Mouse (Mus musculus) stomach, embryonic 15.5 days (tissue): ENCODE measurements around the gene Ints1. TPM values are rescaled to one million over a fixed set of nuclear protein-coding genes. Genes with fewer than 3 reads are reported as not detected.
A peak's percentile ranks its signal among the peaks of the same experiment; 100 is the strongest.

Source experiments
- ATAC-seq: fragments of 200-750 bp; cut with Nextera tagmentation; 2 replicates; pipeline ENCODE4 v1.8.0; 2017; ENCODE audit warnings: low read depth, moderate number of reproducible peaks, moderate TSS enrichment; ENCODE audit not compliant: insufficient read depth, low FRiP score
- H3K27ac ChIP-seq: fragments of 300-500 bp; sonication (generic); 2 replicates; pipeline ENCODE4 v1.5.1; 2015; ENCODE audit warnings: mild to moderate bottlenecking, inconsistent platforms
- H3K27me3 ChIP-seq: fragments of 300-500 bp; sonication (generic); replicated peaks from 2 replicates; pipeline ENCODE4 v1.6.1; 2015; ENCODE audit warnings: inconsistent platforms
- H3K36me3 ChIP-seq: fragments of 300-500 bp; sonication (generic); 2 replicates; pipeline ENCODE4 v1.6.1; 2015; ENCODE audit warnings: inconsistent platforms
- H3K4me1 ChIP-seq: fragments of 300-500 bp; sonication (generic); 2 replicates; pipeline ENCODE4 v1.6.1; 2015; ENCODE audit warnings: inconsistent platforms
- H3K4me2 ChIP-seq: fragments of 300-500 bp; sonication (generic); 2 replicates; pipeline ENCODE4 v1.6.1; 2015; ENCODE audit warnings: mild to moderate bottlenecking, inconsistent platforms
- H3K4me3 ChIP-seq: fragments of 300-500 bp; sonication (generic); replicated peaks from 2 replicates; pipeline ENCODE4 v1.5.1; 2015; ENCODE audit warnings: inconsistent platforms
- H3K9ac ChIP-seq: fragments of 300-500 bp; sonication (generic); 2 replicates; pipeline ENCODE4 v1.6.1; 2015; ENCODE audit warnings: inconsistent platforms
- H3K9me3 ChIP-seq: fragments of 300-500 bp; sonication (generic); 2 replicates; pipeline ENCODE4 v1.6.1; 2016; ENCODE audit warnings: inconsistent platforms
- WGBS: fragments of 180-500 bp; shearing (Covaris S2); methylation state at CpG from one replicate; pipeline ENCODE4 v1.1.7; 2015; 5-methylcytosine and 5-hydroxymethylcytosine counted together
- polyA plus RNA-seq: library from polyadenylated mRNA; unstranded; fragments of >200 nt; fragmentation: Nextera tagmentation; extraction: Ambion mirVana; gene quantifications from 2 replicates; pipeline ENCODE4 v1.2.1, GENCODE M21; 2015

The Ints1 gene
- polyA plus RNA-seq, 1 experiment from 2014 or later, result 19.2 TPM

DNA sequence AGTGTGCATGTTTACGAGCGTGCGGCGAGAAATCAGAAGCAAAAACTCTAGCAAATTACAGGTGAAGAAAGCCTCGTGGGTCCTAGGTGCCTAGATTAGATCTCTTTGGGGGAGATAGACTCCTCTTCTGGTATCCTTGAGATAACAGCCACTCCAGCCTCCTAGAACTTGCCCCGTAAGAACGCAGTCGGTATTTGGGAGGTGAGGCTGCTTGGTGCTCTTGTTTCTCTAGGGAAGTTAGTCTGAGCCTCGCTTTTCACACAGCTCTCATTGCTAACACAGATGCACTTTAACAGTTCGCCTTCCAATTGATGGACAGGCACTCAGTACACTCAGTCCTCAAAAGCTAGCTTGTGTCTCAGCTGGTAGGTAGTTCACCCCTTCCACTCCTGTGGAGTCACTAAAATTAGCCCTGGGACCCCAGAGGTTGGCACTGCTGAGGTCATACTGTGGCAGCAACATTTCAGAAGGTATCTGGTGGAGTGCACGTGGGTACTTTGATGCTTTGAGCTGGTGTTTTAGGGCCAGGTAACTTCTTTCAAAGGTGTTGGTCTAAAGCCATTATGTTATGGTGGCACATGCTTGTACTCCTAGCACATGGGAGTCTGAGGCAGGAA is 16.8 kb upstream of the Ints1 start:
- Histone ChIP-seq H3K4me3 (peak overlapping the region; percentile 82), H3K4me2 (peak overlapping the region; percentile 97), H3K4me1 (peaks cover 51% of the 10 kb centered on the region), H3K27me3 (no peaks in the 10 kb centered on the region), H3K9me3 (no peaks in the 10 kb centered on the region), H3K9ac (peak overlapping the region; percentile 70), H3K36me3 (no peaks in the 10 kb centered on the region), H3K27ac (peak overlapping the region; percentile 87)
- 13% methylated on average over 11 of the region's 11 CpGs for WGBS
- no peak for ATAC-seq

DNA sequence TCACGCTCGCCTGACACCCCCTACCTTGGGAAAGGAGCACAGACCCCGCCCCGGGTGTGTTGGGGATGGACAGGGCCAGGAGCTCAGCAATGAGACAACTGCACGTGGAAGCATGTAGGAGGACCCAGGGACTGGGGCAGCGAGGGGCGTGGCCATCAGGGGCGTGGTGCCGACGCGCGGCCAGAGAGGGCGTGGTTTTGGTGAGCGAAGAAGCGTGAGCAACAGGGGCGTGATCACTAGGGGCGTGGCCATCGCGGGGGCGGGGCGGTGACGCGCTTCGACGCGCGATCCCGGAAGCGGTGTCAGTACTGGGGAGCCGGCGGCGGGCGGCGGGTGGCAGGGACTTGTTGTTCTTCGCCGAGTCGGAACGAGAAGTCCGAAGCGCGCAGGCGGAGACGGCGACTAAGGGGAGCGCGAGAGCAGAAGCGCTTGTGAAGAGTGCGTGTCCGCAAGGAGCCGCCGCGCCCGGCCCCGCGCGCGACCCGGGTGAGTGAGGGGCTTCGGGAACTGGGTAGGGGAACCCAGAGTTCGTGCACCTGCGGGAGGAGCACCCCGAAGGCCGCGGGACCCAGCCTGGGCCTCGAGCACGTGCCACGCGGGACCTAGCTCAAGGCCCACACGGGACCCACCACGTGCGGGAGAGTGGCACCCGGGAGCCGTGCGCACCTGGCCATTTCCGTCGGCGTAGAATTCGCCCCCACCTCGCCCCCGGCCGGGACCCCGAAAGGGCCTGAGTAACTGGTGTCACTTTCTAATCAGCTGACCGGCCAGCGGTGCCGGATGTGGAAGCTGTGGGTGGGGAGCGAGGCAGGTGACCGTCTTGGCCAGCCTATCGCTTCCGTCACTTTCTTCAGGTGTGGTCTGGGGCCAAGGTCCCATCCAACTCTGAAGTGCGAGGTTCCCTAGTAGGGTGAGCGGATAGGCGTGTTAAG is 16.0 kb upstream of the Ints1 start, which contains the start of gene Mafk:
TSS of gene Mafk (plus strand) at position 287 of the 932 bp plus-strand sequence.
- peak within 1 kb of the TSS; percentile 82 for H3K4me3 ChIP-seq
- H3K36me3 ChIP-seq, result no peaks in the 10 kb centered on the region
- under 1% methylated on average over 92 of the region's 92 CpGs for WGBS
- H3K4me2 ChIP-seq, result peak within 1 kb of the TSS; percentile 97
- H3K27ac ChIP-seq, result peak within 1 kb of the TSS; percentile 87
- no peaks in the 10 kb centered on the region for H3K9me3 ChIP-seq
- peaks cover 44% of the 10 kb centered on the region for H3K4me1 ChIP-seq
- peak within 1 kb of the TSS; percentile 70 for H3K9ac ChIP-seq
- no peaks in the 10 kb centered on the region for H3K27me3 ChIP-seq
- ATAC-seq, result peak; percentile 87

DNA sequence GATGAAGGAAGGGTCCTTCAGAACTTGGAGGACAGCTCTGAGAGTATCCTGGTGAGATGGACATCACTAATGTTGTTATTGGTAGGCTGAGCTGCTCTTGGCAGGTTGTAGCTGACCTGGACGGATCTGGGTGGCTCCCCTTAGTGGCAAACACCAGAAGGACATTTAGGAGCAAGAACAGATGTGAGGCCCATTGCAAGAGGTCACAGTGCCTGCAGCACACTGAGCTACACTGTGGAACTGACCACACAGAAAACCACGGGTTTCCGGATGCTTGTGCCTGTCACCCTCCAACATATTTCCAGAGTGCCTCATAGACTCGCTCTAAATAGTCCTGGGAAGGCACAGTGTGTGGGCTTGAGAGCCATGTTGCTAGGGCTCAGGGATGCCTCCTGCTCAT is 14.0 kb upstream of the Ints1 start:
- H3K27ac ChIP-seq, result no peak overlapping the region
- no peaks in the 10 kb centered on the region for H3K27me3 ChIP-seq
- no peak overlapping the region for H3K9ac ChIP-seq
- no peak for ATAC-seq
- no peaks in the 10 kb centered on the region for H3K36me3 ChIP-seq
- H3K4me3 ChIP-seq, result no peak overlapping the region
- no peaks in the 10 kb centered on the region for H3K9me3 ChIP-seq
- 56% methylated on average over 4 of the region's 4 CpGs for WGBS
- peaks cover 26% of the 10 kb centered on the region for H3K4me1 ChIP-seq
- H3K4me2 ChIP-seq, result no peak overlapping the region

DNA sequence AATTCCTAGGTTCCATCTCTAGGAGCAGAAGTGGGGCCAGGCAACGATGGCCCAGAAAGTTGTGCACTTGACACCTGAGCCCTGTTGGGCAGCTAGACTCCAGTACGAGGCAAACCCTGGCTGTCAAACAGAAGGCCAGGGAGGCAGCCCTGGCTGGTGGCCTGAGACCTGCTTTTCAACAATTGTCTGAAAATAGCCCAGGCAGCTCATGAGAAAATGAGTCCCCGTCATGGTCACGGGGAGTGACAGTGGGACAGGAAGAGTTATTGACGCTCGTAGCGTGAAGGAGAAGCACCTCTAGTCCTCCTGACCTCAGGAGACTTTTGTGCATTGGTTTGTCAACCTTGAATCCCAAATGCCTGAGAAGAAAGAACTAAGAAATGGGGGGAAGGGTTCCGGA is 5.9 kb upstream of the Ints1 start:
- Histone ChIP-seq H3K4me3 (no peak overlapping the region), H3K4me1 (no peaks in the 10 kb centered on the region), H3K4me2 (no peak overlapping the region), H3K27ac (no peak overlapping the region), H3K9me3 (no peaks in the 10 kb centered on the region), H3K36me3 (no peaks in the 10 kb centered on the region), H3K27me3 (no peaks in the 10 kb centered on the region), H3K9ac (no peak overlapping the region)
- ATAC-seq, result no peak
- WGBS, result 79% methylated on average over 8 of the region's 8 CpGs

DNA sequence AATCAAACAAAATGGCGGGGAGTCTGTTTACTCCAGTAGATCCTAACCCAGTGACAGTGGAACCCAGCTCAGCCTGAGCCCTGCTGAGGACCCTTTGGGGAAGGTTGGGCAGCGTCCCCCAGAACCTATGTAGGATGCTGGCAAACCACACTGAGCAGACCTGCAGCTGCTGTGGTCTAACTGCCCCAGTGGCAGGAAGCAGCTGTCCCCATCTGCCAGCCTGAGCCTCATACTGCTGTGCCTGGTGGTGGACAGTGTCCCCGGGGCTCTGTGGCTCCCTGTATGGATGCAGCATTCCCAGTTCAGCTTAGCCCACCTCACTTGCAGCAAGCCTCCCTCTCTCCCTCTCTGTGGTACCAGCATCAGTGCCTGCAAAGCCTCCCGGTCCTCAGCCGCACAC is 1.5 kb upstream of the Ints1 start:
- ATAC-seq, result no peak
- Histone ChIP-seq H3K4me1 (peaks cover 12% of the 10 kb centered on the region), H3K9ac (no peak overlapping the region), H3K27ac (no peak overlapping the region), H3K36me3 (peaks cover 12% of the 10 kb centered on the region), H3K4me3 (no peak overlapping the region), H3K4me2 (no peak overlapping the region), H3K9me3 (no peaks in the 10 kb centered on the region), H3K27me3 (no peaks in the 10 kb centered on the region)
- WGBS, result 81% methylated on average over 5 of the region's 5 CpGs

DNA sequence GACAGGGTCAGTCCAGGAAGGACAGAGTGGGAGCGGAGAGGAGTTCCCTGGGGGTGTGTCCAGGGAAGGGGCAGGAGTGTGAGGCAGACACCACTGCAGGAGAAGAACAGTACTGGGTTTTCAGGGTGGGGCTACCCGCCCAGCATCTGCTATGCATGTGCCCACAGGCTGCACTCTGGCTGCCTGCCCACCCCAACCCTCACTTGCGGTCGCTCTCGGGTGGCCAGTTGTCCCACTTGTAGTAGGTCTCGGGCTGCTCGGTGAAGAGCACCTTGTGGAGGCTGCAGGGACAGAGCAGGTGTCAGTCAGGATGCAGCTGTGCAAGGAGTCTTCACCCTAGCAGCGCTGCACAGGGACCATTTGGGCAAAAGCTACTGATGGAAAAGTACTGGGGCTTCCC is 7.3 kb downstream of the Ints1 start:
- H3K4me3 ChIP-seq, result no peak overlapping the region
- ATAC-seq, result no peak
- 87% methylated on average over 8 of the region's 8 CpGs for WGBS
- H3K27me3 ChIP-seq, result no peaks in the 10 kb centered on the region
- peaks cover 75% of the 10 kb centered on the region for H3K36me3 ChIP-seq
- H3K9ac ChIP-seq, result no peak overlapping the region
- no peak overlapping the region for H3K27ac ChIP-seq
- no peaks in the 10 kb centered on the region for H3K4me1 ChIP-seq
- H3K9me3 ChIP-seq, result no peaks in the 10 kb centered on the region
- no peak overlapping the region for H3K4me2 ChIP-seq

DNA sequence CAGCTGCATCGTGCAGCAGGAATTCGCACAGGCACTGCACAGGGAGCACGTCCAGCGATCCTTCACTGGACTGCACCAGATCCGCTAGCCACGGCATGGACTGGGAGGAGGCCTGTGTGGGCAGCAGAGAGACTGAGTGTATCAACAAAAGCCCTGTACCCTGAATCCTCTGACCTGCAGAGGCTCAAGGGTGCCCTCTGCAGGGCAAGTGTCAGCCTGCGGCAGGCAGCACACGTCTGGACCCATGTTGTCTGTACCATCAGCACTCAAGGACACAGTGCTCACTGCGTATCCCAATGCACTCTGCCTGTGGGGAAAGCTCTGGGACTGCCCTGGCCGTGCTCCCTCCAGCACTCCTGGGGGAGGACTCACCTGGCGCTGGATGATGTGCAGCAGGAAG is 11.2 kb downstream of the Ints1 start:
- Histone ChIP-seq H3K36me3 (peaks cover 72% of the 10 kb centered on the region), H3K4me1 (no peaks in the 10 kb centered on the region), H3K4me3 (no peak overlapping the region), H3K27me3 (no peaks in the 10 kb centered on the region), H3K4me2 (no peak overlapping the region), H3K9ac (no peak overlapping the region), H3K27ac (no peak overlapping the region), H3K9me3 (no peaks in the 10 kb centered on the region)
- no peak for ATAC-seq
- WGBS, result 75% methylated on average over 11 of the region's 11 CpGs

DNA sequence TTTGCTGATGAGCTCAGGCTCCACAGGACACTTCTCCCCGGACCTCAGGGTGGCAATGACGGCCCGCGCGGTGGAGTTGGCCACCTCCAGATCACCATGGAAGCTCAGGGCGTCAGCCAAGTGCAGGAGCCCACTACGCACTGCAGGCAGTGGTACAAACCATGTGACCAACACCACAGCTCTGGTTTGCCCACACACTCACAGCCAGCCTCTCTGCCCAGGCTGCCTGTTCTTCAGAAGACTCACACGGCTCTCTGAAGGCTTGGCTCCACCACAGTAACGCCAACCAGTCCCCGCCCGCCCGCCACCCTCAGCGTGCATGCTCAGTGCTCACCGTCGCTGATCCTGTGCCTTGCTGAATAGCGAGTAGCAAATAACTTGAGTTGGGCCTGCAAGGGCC is 17.4 kb downstream of the Ints1 start:
- Histone ChIP-seq H3K9me3 (no peaks in the 10 kb centered on the region), H3K9ac (no peak overlapping the region), H3K4me3 (no peak overlapping the region), H3K4me2 (no peak overlapping the region), H3K36me3 (peaks cover 73% of the 10 kb centered on the region), H3K27me3 (no peaks in the 10 kb centered on the region), H3K4me1 (no peaks in the 10 kb centered on the region), H3K27ac (no peak overlapping the region)
- 82% methylated on average over 16 of the region's 16 CpGs for WGBS
- no peak for ATAC-seq

DNA sequence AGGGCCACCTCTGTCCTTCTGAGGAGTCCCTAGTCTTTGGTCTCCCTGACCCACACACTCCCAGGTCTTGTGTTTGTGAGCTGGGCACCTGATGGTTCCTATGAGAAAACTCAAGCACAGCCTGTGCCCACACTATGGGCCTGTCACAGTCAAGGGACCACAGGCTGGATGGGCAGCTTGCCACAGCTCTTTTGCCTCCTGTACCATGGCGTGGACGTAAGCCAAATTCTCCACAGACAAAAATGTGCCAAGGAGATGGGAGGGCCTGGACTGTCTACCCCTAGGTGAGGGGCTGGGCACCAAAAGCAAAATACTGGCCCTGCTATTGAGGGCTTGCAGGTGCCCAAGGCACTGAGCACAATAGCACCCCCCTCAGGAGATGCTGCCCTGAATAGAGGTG is 18.9 kb downstream of the Ints1 start:
- H3K27me3 ChIP-seq, result no peaks in the 10 kb centered on the region
- no peaks in the 10 kb centered on the region for H3K4me1 ChIP-seq
- no peaks in the 10 kb centered on the region for H3K9me3 ChIP-seq
- no peak for ATAC-seq
- H3K9ac ChIP-seq, result no peak overlapping the region
- peaks cover 70% of the 10 kb centered on the region for H3K36me3 ChIP-seq
- no peak overlapping the region for H3K27ac ChIP-seq
- no peak overlapping the region for H3K4me2 ChIP-seq
- WGBS, result 93% methylated on average over 2 of the region's 2 CpGs
- no peak overlapping the region for H3K4me3 ChIP-seq

DNA sequence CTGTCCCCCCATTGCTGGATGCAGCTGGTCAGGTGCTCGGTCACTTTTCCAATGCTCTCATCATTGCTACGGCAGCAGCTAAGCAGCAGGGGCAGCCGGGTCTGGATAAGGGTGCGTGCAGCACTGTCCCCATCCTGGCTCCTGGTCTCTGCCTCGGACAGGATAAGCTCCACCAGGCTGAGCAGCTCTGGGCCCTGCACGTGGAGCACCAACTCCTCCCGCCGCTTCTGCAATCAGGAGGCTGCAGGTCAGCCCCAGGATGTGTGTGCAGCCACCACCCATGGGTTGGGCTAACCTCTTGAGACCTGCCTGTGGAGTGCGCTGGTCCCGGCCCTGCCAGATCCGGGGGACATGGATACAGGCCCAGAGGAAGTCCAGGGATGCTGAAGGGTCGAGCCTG is 19.3 kb downstream of the Ints1 start:
- H3K27ac ChIP-seq, result no peak overlapping the region
- H3K9me3 ChIP-seq, result no peaks in the 10 kb centered on the region
- 89% methylated on average over 12 of the region's 12 CpGs for WGBS
- no peak overlapping the region for H3K9ac ChIP-seq
- H3K36me3 ChIP-seq, result peaks cover 71% of the 10 kb centered on the region
- no peak overlapping the region for H3K4me3 ChIP-seq
- ATAC-seq, result no peak
- no peaks in the 10 kb centered on the region for H3K27me3 ChIP-seq
- no peaks in the 10 kb centered on the region for H3K4me1 ChIP-seq
- H3K4me2 ChIP-seq, result no peak overlapping the region

DNA sequence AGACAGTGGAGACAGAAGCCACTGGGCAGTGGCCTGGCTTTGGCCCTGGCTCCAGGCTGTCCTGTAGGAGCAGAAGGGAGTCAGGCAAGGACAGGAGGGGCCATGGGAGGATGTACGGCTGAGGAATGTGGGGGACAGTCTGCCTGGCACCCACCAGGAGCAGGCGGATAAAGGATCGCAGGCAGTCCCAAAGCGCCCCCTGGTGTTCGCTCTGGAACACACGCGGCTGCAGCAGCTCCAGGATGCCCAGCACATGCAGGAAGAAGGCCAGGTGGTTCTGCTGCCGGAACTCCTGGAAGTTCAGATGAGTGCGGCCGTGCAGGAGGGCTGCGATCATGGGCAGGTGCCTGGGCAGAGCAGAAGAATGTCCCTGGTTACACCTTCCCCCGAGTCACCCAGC is 20.7 kb downstream of the Ints1 start:
- H3K4me3 ChIP-seq, result no peak overlapping the region
- ATAC-seq, result no peak
- H3K4me1 ChIP-seq, result no peaks in the 10 kb centered on the region
- no peaks in the 10 kb centered on the region for H3K9me3 ChIP-seq
- H3K36me3 ChIP-seq, result peaks cover 69% of the 10 kb centered on the region
- H3K9ac ChIP-seq, result no peak overlapping the region
- no peak overlapping the region for H3K4me2 ChIP-seq
- H3K27me3 ChIP-seq, result no peaks in the 10 kb centered on the region
- no peak overlapping the region for H3K27ac ChIP-seq
- WGBS, result 27% methylated on average over 12 of the region's 12 CpGs

DNA sequence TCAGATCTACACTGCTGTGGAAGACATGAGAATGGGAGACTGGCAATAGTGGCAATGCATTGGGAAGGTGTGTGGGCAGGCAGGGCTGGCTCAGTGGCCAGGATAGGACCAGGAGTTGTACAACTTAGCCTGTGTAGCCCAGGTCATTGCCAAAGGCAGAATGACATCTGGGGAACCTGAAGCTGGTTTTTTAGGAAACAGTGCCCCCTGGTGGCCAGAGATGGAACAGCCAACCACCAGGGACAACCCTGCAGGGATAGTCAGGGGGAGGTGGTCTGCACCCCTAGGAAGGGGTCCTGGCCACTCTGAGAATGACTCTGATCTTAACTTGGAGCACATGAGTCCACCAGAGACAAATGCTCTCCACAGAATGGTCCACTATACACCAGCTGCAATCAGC is 24.9 kb downstream of the Ints1 start:
- Histone ChIP-seq H3K4me2 (no peak overlapping the region), H3K9ac (no peak overlapping the region), H3K27ac (no peak overlapping the region), H3K4me3 (no peak overlapping the region), H3K36me3 (peaks cover 42% of the 10 kb centered on the region), H3K27me3 (no peaks in the 10 kb centered on the region), H3K9me3 (no peaks in the 10 kb centered on the region), H3K4me1 (no peaks in the 10 kb centered on the region)
- ATAC-seq, result no peak
